Mouse (Mus musculus): ENCODE data around the gene Gm21312.
"Not testable (repeated sequence)": the region's sequence is repeated elsewhere in the genome, so short reads cannot be mapped to it uniquely, and the experiment has no call there.

Gm21312 gene

GRCm38 (mm10) chr10:104176724-104177123, at the start of gene Gm21312:
Gene Gm21312 (plus strand): TSS chr10:104177024.
- DNase-seq (ENCODE audit: inconsistent ontology term): not testable (repeated sequence)

DNA sequence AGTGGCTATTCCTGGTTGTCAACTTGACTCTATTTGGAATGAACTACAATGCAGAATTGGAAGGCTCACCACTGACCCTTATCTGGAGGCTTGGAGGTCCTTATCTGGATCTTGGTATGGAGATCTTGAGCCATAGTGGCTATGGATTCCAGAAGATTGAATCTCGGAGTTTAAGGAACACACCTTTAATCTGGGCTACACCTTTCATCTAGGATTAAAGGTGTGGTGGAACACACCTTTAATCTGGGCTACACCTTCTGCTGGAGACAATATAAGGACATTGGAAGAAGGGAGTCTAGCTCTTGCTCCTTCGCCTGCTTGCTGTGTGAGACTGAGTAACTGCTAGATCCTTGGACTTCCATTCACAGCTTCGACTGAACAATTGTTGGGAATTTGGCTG, 34.1 kb upstream of the Gm21312 start, which contains the start of gene Gm21293:
Gene Gm21293, plus strand, starts transcription at position 301 of the 400 bp plus-strand sequence.
- DNase-seq (ENCODE audit: inconsistent ontology term): not testable (repeated sequence)

- not testable (repeated sequence) for DNase-seq (ENCODE audit: inconsistent ontology term)
Observed at GRCm38 (mm10) chr10:104151197-104151596, 25.6 kb upstream of the Gm21312 start, which contains the start of gene Gm6763. Gene Gm6763 (plus strand): TSS chr10:104151497.

GRCm38 (mm10) chr10:104159706-104160105, 17.1 kb upstream of the Gm21312 start, which contains the start of gene Gm8764:
Gene Gm8764 (plus strand): TSS chr10:104160006.
- not testable (repeated sequence) for DNase-seq (ENCODE audit: inconsistent ontology term)

DNA sequence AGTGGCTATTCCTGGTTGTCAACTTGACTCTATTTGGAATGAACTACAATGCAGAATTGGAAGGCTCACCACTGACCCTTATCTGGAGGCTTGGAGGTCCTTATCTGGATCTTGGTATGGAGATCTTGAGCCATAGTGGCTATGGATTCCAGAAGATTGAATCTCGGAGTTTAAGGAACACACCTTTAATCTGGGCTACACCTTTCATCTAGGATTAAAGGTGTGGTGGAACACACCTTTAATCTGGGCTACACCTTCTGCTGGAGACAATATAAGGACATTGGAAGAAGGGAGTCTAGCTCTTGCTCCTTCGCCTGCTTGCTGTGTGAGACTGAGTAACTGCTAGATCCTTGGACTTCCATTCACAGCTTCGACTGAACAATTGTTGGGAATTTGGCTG, 8.6 kb upstream of the Gm21312 start, which contains the start of gene Gm21304:
Gene Gm21304, plus strand, starts transcription at position 301 of the 400 bp plus-strand sequence.
- DNase-seq (ENCODE audit: inconsistent ontology term): not testable (repeated sequence)

DNA sequence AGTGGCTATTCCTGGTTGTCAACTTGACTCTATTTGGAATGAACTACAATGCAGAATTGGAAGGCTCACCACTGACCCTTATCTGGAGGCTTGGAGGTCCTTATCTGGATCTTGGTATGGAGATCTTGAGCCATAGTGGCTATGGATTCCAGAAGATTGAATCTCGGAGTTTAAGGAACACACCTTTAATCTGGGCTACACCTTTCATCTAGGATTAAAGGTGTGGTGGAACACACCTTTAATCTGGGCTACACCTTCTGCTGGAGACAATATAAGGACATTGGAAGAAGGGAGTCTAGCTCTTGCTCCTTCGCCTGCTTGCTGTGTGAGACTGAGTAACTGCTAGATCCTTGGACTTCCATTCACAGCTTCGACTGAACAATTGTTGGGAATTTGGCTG, 8.4 kb downstream of the Gm21312 start, which contains the start of gene Gm20765:
Gene Gm20765, plus strand, starts transcription at position 301 of the 400 bp plus-strand sequence.
- not testable (repeated sequence) for DNase-seq (ENCODE audit: inconsistent ontology term)

DNA sequence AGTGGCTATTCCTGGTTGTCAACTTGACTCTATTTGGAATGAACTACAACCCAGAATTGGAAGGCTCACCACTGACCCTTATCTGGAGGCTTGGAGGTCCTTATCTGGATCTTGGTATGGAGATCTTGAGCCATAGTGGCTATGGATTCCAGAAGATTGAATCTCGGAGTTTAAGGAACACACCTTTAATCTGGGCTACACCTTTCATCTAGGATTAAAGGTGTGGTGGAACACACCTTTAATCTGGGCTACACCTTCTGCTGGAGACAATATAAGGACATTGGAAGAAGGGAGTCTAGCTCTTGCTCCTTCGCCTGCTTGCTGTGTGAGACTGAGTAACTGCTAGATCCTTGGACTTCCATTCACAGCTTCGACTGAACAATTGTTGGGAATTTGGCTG, 16.9 kb downstream of the Gm21312 start, which contains the start of gene Gm4340:
Gene Gm4340, plus strand, starts transcription at position 301 of the 400 bp plus-strand sequence.
- not testable (repeated sequence) for DNase-seq (ENCODE audit: inconsistent ontology term)

GRCm38 (mm10) chr10:104209655-104210054, 32.8 kb downstream of the Gm21312 start:
- DNase-seq (ENCODE audit: inconsistent ontology term): no peak

- no peak for DNase-seq (ENCODE audit: inconsistent ontology term)
Observed at GRCm38 (mm10) chr10:104210268-104210990, 33.6 kb downstream of the Gm21312 start.

- no peak for DNase-seq (ENCODE audit: inconsistent ontology term)
Observed at GRCm38 (mm10) chr10:104214527-104214926, 37.7 kb downstream of the Gm21312 start.

DNA sequence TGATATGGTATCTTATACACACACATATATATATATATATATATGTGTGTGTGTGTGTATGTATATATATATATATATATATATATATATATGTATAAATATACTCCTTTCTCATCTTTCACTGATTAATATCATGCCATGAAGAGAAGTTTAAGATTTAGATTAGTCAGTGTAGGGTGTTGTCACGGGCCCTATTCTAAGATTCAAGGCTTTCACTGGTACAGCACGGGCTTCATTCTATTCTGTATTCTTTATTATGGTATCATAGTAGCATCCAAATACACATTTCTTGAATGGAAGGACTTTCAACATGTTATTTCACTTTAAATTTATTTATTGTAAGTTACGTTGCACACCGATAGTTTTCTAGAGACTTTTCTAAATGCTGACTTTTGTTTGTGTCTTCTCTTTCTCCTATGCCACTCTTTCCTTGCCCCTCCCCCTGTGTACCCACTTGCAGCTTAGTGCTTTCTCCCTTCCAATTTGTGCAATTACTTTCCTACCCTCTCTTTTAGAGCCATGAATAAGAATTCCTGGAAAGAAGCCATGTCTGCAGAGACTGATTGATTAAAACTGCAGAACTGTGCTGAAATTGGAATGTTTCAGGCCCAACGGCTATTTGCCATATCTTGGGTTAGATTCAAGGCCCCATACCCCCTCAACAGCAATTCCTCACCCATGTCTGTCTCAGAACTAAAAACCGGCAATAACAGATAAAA, 43.6 kb downstream of the Gm21312 start:
- DNase-seq (ENCODE audit: inconsistent ontology term): peak; percentile 86

All from Muller cell, postnatal 12 days (primary cell).